Mouse (Mus musculus) spleen, adult 2 months (tissue): ENCODE results near the gene Igfbpl1. TPM values are rescaled to one million over a fixed set of nuclear protein-coding genes. Genes with fewer than 3 reads are reported as not detected.

Experiments used
- DNase-seq, 2 experiments: peaks; one replicate each; pipeline versions ENCODE4 v3.0.0 to v3.0.0-alpha.2; 2012 to 2021; ENCODE audit warnings: low spot score in 2 of 2, low read depth in 1 of 2
- H3K27ac ChIP-seq: fragments of 200-500 bp; 2 replicates; pipeline ENCODE4 v1.5.1; 2012; ENCODE audit warnings: low read length, inconsistent platforms; ENCODE audit not compliant: insufficient read depth
- H3K27me3 ChIP-seq: fragments of 200-500 bp; 2 replicates; pipeline ENCODE4 v1.6.1; 2012; ENCODE audit warnings: mild to moderate bottlenecking, moderate library complexity, low read length, inconsistent platforms; ENCODE audit not compliant: control insufficient read depth, insufficient read depth
- H3K36me3 ChIP-seq: fragments of 200-500 bp; 2 replicates; pipeline ENCODE4 v1.6.1; 2012; ENCODE audit warnings: mild to moderate bottlenecking, low read length, inconsistent platforms; ENCODE audit not compliant: control insufficient read depth, insufficient read depth
- H3K4me1 ChIP-seq: fragments of 200-500 bp; 2 replicates; pipeline ENCODE4 v1.6.1; 2011; ENCODE audit warnings: inconsistent platforms; ENCODE audit not compliant: control insufficient read depth, insufficient read depth, insufficient read length
- H3K4me3 ChIP-seq: fragments of 200-500 bp; 2 replicates; pipeline ENCODE4 v1.5.1; 2011; ENCODE audit warnings: mild to moderate bottlenecking, inconsistent platforms; ENCODE audit not compliant: insufficient read depth, insufficient read length; ENCODE audit errors: extremely low read depth
- CTCF ChIP-seq: fragments of 200-500 bp; IDR thresholded peaks from 2 replicates; pipeline ENCODE4 v1.5.1; 2011; ENCODE audit warnings: mild to moderate bottlenecking, inconsistent platforms; ENCODE audit not compliant: insufficient read depth, insufficient read length, insufficient replicate concordance; ENCODE audit errors: extremely low read depth
- POLR2A ChIP-seq: fragments of 200-500 bp; IDR thresholded peaks from 2 replicates; pipeline ENCODE4 v1.6.1; 2011; ENCODE audit warnings: low read depth, low read length, inconsistent platforms
- WGBS: fragments of 180-500 bp; shearing (Covaris S2); methylation state at CpG from one replicate; pipeline ENCODE4 v1.1.7; 2018; 5-methylcytosine and 5-hydroxymethylcytosine counted together
- polyA plus RNA-seq: library from polyadenylated mRNA; depleted of rRNA; stranded (reverse); fragments of >200 nt; gene quantifications from 2 replicates; pipeline ENCODE4 v1.2.3, GENCODE M21; 2012

The Igfbpl1 gene
- polyA plus RNA-seq, 1 experiment: not detected

- Histone ChIP-seq H3K4me1 (peaks cover 2% of the 10 kb centered on the region; the same call in 1 of the 2 replicates), H3K27ac (no peak overlapping the region), H3K4me3 (no peak overlapping the region), H3K27me3 (no peaks in the 10 kb centered on the region), H3K36me3 (no peaks in the 10 kb centered on the region)
- TF ChIP-seq CTCF (no peak), POLR2A (no peak)
- no peak for DNase-seq
- 89% methylated on average over 4 of the region's 4 CpGs for WGBS
Observed at GRCm38 (mm10) chr4:45770638-45771033, 56.1 kb downstream of the Igfbpl1 start.

- no peak for DNase-seq
- WGBS: 82% methylated on average over 10 of the region's 10 CpGs
- Histone ChIP-seq H3K4me1 (peaks cover 5% of the 10 kb centered on the region; the same call in 1 of the 2 replicates), H3K4me3 (no peak overlapping the region), H3K27ac (no peak overlapping the region), H3K36me3 (no peaks in the 10 kb centered on the region), H3K27me3 (no peaks in the 10 kb centered on the region)
- TF ChIP-seq CTCF (no peak), POLR2A (no peak)
Observed at GRCm38 (mm10) chr4:45769791-45770637, 56.7 kb downstream of the Igfbpl1 start.

- TF ChIP-seq POLR2A: no peak
- TF ChIP-seq CTCF: no peak
- no peaks in the 10 kb centered on the region for H3K36me3 ChIP-seq
- H3K4me1 ChIP-seq: peaks cover 5% of the 10 kb centered on the region; the same call in 1 of the 2 replicates
- WGBS: 90% methylated on average over 10 of the region's 10 CpGs
- DNase-seq: no peak
- no peak overlapping the region for H3K27ac ChIP-seq
- H3K4me3 ChIP-seq: no peak overlapping the region
- H3K27me3 ChIP-seq: no peaks in the 10 kb centered on the region
Observed at GRCm38 (mm10) chr4:45769141-45769540, 57.6 kb downstream of the Igfbpl1 start.

GRCm38 (mm10) chr4:45767891-45768558 is 58.7 kb downstream of the Igfbpl1 start:
- peaks cover 5% of the 10 kb centered on the region; the same call in 1 of the 2 replicates for H3K4me1 ChIP-seq
- H3K27ac ChIP-seq: no peak overlapping the region
- H3K36me3 ChIP-seq: no peaks in the 10 kb centered on the region
- 64% methylated on average over 11 of the region's 11 CpGs for WGBS
- DNase-seq: no peak
- TF ChIP-seq POLR2A (no peak), CTCF (no peak)
- H3K27me3 ChIP-seq: no peaks in the 10 kb centered on the region
- H3K4me3 ChIP-seq: no peak overlapping the region

GRCm38 (mm10) chr4:45766774-45767173 is 59.9 kb downstream of the Igfbpl1 start:
- Histone ChIP-seq H3K4me1 (peaks cover 5% of the 10 kb centered on the region; the same call in 1 of the 2 replicates), H3K27me3 (no peaks in the 10 kb centered on the region), H3K27ac (no peak overlapping the region), H3K4me3 (no peak overlapping the region), H3K36me3 (no peaks in the 10 kb centered on the region)
- no peak for DNase-seq
- TF ChIP-seq CTCF (no peak), POLR2A (no peak)
- WGBS: 88% methylated on average over 7 of the region's 7 CpGs

GRCm38 (mm10) chr4:45765565-45766201 is 61.0 kb downstream of the Igfbpl1 start:
- Histone ChIP-seq H3K36me3 (no peaks in the 10 kb centered on the region), H3K4me3 (peak overlapping the region; percentile 4; the same call in 1 of the 2 replicates), H3K4me1 (peaks cover 5% of the 10 kb centered on the region; the same call in 1 of the 2 replicates), H3K27ac (no peak overlapping the region), H3K27me3 (no peaks in the 10 kb centered on the region)
- no peak for DNase-seq
- WGBS: 8% methylated on average over 15 of the region's 18 CpGs
- TF ChIP-seq CTCF: no peak
- no peak for TF ChIP-seq POLR2A
